Mouse (Mus musculus) bone marrow, adult 2 months (tissue): ENCODE measurements around the gene Mlh3.

ENCODE experiments used
- CTCF ChIP-seq: fragments of 200-500 bp; IDR thresholded peaks from 2 replicates; pipeline ENCODE4 v1.5.1; 2011; ENCODE audit warnings: low read length, control low read depth; ENCODE audit not compliant: control insufficient read depth, insufficient read depth
- POLR2A ChIP-seq: fragments of 200-500 bp; IDR thresholded peaks from 2 replicates; pipeline ENCODE4 v1.6.1; 2011; ENCODE audit warnings: low read depth, mild to moderate bottlenecking, control low read depth, low read length, borderline replicate concordance; ENCODE audit not compliant: control insufficient read depth

- TF ChIP-seq POLR2A (no peak), CTCF (no peak)
These were observed 32.8 kb downstream of the Mlh3 start for GRCm38 (mm10) chr12:85237553-85237952.
